Mouse (Mus musculus): ENCODE results near the gene Ifitm6.
"Not testable (repeated sequence)": the region's sequence is repeated elsewhere in the genome, so short reads cannot be mapped to it uniquely, and the experiment has no call there.

Ifitm6 gene

DNA sequence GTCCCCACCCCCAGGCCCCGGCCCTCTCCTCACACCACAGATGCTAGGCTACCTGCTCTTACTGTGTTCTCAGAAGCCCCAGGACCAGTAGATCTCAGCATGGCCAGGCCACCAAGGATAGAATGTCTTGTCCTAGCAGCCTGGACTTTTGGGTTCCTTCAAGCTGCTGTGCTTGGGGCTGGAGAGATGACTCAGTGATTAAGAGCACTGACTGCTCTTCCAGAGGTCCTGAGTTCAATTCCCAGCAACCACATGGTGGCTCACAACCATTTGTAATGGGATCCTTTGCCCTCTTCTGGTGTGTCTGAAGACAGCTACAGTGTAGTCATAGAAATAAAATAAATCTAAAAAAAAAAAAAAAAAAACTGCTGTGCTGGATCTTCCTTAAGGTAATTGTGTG lies at the start of gene Ifitm6:
Gene Ifitm6, minus strand, starts transcription at position 101 of the 400 bp plus-strand sequence.
- DNase-seq (ENCODE audit: low spot score in 2 of 2), result not testable (repeated sequence)

DNA sequence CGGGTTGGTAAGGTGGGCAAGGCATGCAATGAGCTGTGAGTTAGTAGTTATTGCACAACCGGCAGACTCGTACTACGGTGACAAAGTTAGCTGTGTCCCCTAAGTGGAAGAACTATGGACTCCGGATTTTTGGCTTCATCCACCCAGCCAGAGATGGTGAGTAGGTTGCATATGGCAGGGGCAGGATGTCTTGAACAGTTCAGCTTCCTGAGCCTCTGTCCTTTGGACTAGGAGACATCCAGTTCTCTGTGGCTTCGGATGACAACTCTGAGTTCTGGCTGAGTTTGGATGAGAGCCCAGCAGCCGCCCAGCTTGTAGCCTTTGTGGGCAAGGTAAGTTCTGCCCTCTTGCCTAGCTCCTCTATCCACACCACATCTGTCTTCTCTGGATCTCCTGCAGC lies 46.9 kb upstream of the Ifitm6 start:
- no peak for DNase-seq (ENCODE audit: low spot score in 2 of 2)

GRCm38 (mm10) chr7:141064175-141064574 lies 46.5 kb upstream of the Ifitm6 start:
- DNase-seq (ENCODE audit: low spot score in 2 of 2), result no peak

- DNase-seq (ENCODE audit: low spot score in 2 of 2), result no peak
These were observed 45.6 kb upstream of the Ifitm6 start for GRCm38 (mm10) chr7:141063353-141063752.

- no peak for DNase-seq (ENCODE audit: low spot score in 2 of 2)
These were observed 44.8 kb upstream of the Ifitm6 start for GRCm38 (mm10) chr7:141062525-141062924.

DNA sequence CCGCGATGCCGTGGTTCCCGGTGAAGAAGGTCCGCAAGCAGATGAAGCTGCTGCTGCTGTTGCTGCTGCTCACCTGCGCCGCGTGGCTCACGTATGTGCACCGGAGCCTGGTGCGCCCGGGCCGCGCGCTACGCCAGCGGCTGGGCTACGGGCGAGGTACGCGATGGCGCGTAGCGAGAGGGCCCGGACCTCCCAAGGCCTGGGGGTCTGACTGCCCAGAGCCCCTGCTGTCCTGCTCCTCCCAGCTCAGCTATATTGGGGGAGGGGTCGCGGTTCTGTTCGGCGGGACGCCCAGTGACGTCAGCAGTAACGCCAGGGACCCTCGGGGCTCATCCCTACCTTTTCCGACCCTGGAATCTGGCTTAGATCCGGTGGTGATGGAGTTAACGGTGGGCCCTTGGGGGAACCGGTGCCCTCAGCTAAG lies 43.6 kb upstream of the Ifitm6 start:
- DNase-seq (ENCODE audit: low spot score in 2 of 2), result no peak

GRCm38 (mm10) chr7:141060426-141061242 lies 42.9 kb upstream of the Ifitm6 start, which contains the start of gene B4galnt4:
B4galnt4 (plus strand) TSS chr7:141061104.
- DNase-seq (ENCODE audit: low spot score in 2 of 2), result peak; percentile 46 to 58

GRCm38 (mm10) chr7:141059929-141060328 lies 42.2 kb upstream of the Ifitm6 start:
- no peak for DNase-seq (ENCODE audit: low spot score in 2 of 2)

DNA sequence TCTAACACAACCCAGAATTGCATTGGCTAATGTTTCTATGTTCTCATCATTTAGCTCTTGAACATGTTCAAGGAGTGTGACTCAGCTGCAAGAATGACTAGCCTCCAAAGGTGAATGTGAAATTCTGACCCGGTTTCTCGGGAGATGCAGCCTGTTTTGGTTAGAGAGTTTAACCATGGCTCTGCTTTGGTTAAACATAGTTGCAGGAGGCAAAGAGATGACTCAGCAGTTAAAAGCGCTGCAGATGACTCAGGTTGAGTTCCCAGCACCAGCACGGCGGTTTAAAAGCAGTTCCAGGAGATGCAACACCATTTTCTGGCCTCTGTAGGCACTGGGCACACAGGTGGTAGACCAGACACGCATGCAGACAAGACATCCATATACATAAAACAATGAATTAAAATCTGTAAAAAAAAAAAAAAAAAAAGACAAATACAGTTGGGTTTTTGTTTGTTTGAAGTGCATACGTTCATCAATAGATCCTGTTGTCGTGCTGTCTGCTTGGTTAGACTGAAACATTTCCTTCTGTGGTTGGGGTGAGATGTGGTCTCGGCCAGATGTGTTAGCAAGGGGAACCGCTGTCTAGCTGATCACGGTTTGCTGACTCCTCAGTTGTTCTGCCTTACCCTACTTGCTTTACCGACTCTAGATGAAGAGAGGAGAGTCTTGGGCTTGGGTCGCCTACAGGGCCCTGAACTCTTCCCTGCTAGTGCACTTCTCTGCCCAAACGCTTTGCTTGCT lies 41.0 kb upstream of the Ifitm6 start:
- no peak for DNase-seq (ENCODE audit: low spot score in 2 of 2)

DNA sequence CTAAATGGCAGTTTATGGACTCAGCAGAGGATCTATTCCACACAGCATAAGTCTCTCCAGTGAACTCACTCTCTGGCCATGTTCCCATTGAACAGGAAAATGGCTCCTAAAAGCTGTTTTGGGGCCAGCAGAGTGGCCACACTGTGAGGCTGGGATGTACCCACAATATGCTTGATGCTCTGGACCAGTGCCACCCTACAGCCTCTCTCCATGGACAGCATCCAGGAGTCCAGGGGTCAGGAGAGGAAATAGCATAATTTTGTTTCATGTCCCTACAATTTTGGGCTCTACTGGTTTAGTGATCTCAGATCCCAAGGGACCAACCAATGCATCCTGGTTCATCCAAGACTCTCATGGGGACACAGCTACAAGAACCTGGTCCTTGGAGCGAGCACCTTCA lies 39.8 kb upstream of the Ifitm6 start:
- DNase-seq (ENCODE audit: low spot score in 2 of 2), result no peak

- no peak for DNase-seq (ENCODE audit: low spot score in 2 of 2)
These were observed 39.3 kb upstream of the Ifitm6 start for GRCm38 (mm10) chr7:141056976-141057375.

DNA sequence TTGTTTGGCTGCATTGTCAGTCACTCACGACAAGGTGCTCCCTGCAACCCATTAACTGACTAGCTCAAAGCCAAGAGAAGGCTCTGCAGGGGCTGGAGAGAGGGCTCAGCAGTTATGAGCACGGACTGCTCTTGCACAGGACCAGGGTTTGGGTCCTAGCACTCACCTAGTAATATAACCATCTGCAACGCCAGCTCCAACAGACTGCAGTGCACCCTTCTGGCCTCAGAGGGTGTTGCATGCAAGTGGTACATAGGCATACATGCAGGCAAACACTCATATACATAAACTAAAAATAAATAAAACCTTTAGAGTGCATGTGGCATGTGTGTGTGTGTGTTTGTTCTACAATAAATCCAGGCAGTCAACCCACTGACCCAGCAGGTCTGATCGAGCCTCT lies 38.1 kb upstream of the Ifitm6 start:
- DNase-seq (ENCODE audit: low spot score in 2 of 2), result no peak

DNA sequence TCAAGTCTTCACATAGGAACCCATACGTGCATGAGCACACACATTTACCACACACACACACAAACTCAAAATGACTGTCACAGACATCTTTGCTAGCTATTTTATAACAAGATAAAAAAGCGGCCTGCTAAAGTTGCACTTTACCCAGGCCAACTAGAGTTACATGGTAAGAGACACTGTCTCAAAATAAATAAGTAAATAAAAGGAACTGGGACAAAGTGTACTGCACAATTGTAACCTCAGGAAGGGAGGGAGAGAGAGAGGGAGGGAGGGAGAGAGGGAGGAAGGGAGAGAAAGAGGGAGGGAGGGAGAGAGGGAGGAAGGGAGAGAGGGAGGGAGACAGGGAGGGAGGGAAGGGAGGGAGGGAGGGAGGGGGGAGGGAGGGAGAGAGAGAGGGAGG lies 34.7 kb upstream of the Ifitm6 start:
- DNase-seq (ENCODE audit: low spot score in 2 of 2), result no peak

DNA sequence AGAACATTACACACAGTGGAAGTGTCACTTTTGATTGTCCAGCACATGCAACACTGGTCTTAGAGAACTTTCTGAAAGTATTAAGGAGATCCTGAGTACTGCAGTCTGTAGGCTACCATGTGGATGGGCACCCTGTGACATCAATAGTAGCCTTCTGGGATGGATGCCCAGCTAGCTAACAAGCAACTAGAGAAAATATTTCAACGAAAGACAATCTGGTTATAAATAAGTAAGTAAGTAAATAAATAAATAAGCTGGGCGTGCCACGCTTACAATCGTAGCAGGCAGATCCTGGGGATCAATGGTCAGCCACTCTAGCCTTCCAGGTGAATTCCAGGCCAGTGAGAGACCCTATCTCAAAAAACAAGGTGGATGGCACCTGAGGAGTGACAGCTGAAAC lies 34.3 kb upstream of the Ifitm6 start:
- no peak for DNase-seq (ENCODE audit: low spot score in 2 of 2)

- DNase-seq (ENCODE audit: low spot score in 2 of 2), result no peak
These were observed 33.4 kb upstream of the Ifitm6 start for GRCm38 (mm10) chr7:141051060-141051685.

GRCm38 (mm10) chr7:141049326-141049725 lies 31.6 kb upstream of the Ifitm6 start:
- DNase-seq (ENCODE audit: low spot score in 2 of 2), result no peak

DNA sequence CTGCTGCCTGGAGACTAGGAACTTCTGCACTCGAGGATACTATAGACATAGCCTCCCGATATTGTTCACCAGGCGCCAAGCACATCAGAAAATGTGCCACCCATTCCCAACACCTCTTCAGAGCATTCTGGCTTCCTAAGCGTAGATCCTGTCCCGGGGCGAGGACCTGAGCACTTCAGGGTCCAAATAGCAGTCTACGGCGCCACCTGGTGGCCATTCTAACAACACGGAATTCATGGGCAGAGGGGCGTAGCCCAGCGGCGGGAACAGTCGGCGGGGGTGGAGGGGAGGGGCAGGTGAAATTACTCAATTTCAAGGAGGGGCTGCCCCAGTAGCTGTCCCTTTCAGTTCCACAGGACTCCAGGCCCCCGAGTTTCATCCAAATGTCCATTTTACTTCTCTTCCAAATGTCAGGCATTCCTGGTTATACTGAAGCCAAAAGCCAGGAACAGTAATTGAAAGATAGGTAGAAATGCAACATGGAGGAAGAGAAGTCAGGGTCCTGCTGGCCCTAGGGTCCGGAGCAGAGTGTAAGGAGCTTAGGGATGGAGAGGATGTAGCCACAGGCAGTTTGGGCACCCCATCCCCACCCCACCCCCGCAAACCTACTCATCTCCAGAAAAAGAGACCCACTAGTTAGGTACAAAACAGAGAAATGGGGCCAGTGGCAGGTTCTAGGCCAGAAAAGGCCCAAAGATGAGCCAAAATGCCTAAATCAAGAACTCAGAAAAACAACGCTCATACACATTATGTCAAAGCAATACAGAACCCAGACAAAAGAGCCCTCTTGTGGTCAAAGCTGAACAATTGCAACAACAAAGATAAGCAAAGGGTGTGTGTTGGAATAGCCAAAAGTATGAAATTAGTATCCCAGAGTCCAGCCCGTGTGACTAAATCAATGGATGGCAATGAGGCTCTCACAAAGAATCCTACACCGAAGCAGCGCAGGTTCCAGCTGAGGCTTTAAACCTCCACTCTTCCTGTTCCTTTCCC lies 30.8 kb upstream of the Ifitm6 start:
- DNase-seq (ENCODE audit: low spot score in 2 of 2), result peak; percentile 83 to 88

- DNase-seq (ENCODE audit: low spot score in 2 of 2), result peak in 1 of 2 experiments; percentile 81
These were observed 30.0 kb upstream of the Ifitm6 start for GRCm38 (mm10) chr7:141047581-141048225.

DNA sequence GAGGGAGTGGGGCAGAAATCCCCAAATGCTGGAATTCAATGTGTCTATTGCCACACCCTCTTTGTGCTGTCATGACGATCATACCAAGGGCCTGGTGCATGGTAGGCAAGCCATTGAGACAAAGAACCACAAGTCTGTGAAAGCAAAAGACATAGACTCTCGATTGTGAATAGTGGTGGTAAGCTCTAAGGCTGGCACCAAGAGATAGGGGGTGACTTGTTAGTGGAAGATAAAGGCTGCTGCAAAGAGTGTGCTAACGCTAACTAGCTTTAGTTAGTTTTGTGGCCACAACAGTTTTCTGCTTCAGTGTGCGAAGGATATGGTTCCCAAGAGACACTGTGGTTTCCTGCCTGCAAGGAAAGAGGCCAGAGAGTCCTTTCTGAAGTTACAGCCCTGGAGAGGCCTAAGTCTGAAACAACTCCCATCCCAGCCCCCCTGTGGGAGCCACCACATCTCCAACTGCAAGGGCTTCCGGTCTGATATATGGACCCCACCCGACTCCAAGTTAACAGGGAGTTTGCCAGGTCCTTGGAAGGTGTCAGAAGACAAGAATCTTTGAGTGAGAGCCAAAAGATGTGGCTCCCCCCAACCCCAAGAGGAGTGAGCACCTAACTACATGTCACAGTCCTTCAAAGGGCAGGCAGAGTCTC lies 29.3 kb upstream of the Ifitm6 start:
- DNase-seq (ENCODE audit: low spot score in 2 of 2), result no peak

GRCm38 (mm10) chr7:141042539-141042938 lies 24.8 kb upstream of the Ifitm6 start:
- DNase-seq (ENCODE audit: low spot score in 2 of 2), result peak in 1 of 2 experiments; percentile 33
